Mouse (Mus musculus) bone marrow macrophage, adult 2 months (primary cell): ENCODE results near the gene Itih4. TPM values are rescaled to one million over a fixed set of nuclear protein-coding genes. Genes with fewer than 3 reads are reported as not detected.

ENCODE experiments used
- H3K27ac ChIP-seq: 2 replicates; pipeline ENCODE4 v1.5.1; 2012; ENCODE audit warnings: low read depth, low read length; ENCODE audit not compliant: insufficient read depth
- H3K4me1 ChIP-seq: 2 replicates; pipeline ENCODE4 v1.6.1; 2012; ENCODE audit warnings: low read length; ENCODE audit not compliant: control insufficient read depth, insufficient read depth
- H3K4me3 ChIP-seq: 2 replicates; pipeline ENCODE4 v1.5.1; 2012; ENCODE audit warnings: mild to moderate bottlenecking, low read length, moderate library complexity; ENCODE audit not compliant: insufficient read depth
- CTCF ChIP-seq: IDR thresholded peaks from 2 replicates; pipeline ENCODE4 v1.5.1; 2012; ENCODE audit warnings: low read depth, mild to moderate bottlenecking, low read length, moderate library complexity
- POLR2A ChIP-seq: IDR thresholded peaks from 2 replicates; pipeline ENCODE4 v1.6.1; 2012; ENCODE audit warnings: mild to moderate bottlenecking, low read depth, low read length, borderline replicate concordance
- polyA plus RNA-seq: library from polyadenylated mRNA; stranded (reverse); fragments of >200 nt; gene quantifications from 2 replicates; pipeline ENCODE4 v1.2.4, GENCODE M21; 2012; ENCODE audit not compliant: missing spikeins, insufficient read depth, insufficient read length

Gene Itih4
- polyA plus RNA-seq, 1 experiment: not detected

DNA sequence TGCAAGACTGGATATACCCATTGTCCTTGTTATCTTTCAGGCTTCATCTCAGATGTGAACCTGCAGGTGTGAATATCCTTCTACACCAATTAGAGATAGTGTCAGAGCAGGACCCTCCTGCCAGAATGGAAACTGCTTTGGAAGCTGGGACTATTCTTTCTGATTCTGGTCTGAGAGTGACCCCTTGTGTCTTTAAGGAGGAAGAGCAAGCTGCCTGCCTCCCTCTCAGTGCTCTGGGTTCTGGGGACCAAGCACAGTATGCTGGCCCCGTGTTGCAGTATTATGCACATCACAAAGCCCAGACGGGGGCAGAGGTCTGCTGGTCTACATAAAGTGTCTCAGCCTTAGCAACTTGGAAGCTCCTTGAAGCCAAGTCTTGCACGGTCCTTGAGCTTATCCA lies 21.0 kb upstream of the Itih4 start:
- Histone ChIP-seq H3K4me1 (no peaks in the 10 kb centered on the region), H3K4me3 (no peak overlapping the region), H3K27ac (no peak overlapping the region)
- TF ChIP-seq POLR2A (no peak), CTCF (no peak)

GRCm38 (mm10) chr14:30867042-30867441 lies 19.2 kb upstream of the Itih4 start:
- no peaks in the 10 kb centered on the region for H3K4me1 ChIP-seq
- no peak overlapping the region for H3K27ac ChIP-seq
- TF ChIP-seq CTCF (peak; percentile 80), POLR2A (no peak)
- H3K4me3 ChIP-seq: no peak overlapping the region

DNA sequence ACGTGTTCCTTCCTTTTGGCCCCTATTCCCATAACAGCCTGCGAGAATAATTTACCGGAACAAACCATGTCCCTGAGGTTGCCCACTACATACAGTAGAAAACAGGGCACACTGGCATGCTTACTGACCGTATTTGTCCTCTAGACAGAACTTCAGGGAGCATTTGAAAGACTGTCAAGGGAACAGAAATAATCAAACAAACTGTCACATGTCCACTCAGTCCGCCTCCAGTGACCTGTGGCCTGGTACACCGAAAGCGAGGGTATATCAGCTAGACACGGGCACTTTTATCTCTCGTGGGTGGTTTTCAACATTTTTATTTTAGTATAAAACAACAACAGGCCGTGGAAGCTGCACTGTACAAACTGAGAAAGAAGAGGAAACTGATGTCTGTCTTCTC lies 17.4 kb upstream of the Itih4 start:
- Histone ChIP-seq H3K4me1 (no peaks in the 10 kb centered on the region), H3K27ac (no peak overlapping the region), H3K4me3 (no peak overlapping the region)
- TF ChIP-seq POLR2A (no peak), CTCF (no peak)

GRCm38 (mm10) chr14:30869391-30869801 lies 16.9 kb upstream of the Itih4 start:
- Histone ChIP-seq H3K4me1 (no peaks in the 10 kb centered on the region), H3K4me3 (no peak overlapping the region), H3K27ac (no peak overlapping the region)
- TF ChIP-seq POLR2A (no peak), CTCF (no peak)

GRCm38 (mm10) chr14:30870206-30871147 lies 15.8 kb upstream of the Itih4 start:
- H3K27ac ChIP-seq: no peak overlapping the region
- no peak overlapping the region for H3K4me3 ChIP-seq
- TF ChIP-seq POLR2A (no peak), CTCF (no peak)
- peaks cover 5% of the 10 kb centered on the region for H3K4me1 ChIP-seq

DNA sequence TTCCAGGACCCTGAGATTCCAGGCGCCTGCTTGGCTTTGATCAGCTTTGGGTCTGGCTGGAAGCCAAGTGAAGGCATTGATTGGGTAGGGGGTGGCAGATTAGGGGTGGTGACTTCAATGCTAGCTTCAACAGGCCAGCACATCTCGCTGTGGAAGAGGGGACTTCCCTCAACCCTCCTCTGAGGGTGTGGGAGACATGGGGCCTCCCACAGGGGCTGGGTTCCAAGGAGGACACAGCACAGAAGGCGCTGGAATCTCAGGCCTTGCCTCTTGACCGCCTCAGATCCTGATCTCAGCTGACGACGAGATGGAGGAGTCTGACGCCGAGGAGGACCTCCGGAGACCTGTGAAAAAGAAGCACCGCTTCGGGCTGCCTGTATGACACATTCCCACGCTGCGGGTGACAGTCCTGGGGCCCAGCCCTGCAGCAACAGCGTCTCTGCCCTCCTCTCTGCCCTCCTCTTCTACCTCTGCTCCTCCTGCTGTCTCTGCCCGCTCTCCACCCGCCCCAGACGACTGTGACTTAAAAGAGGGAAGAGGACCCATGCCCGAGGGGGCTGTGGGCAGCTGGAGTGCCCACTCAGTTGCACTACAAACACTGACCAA lies 12.1 kb upstream of the Itih4 start:
- peaks cover 22% of the 10 kb centered on the region for H3K4me1 ChIP-seq

DNA sequence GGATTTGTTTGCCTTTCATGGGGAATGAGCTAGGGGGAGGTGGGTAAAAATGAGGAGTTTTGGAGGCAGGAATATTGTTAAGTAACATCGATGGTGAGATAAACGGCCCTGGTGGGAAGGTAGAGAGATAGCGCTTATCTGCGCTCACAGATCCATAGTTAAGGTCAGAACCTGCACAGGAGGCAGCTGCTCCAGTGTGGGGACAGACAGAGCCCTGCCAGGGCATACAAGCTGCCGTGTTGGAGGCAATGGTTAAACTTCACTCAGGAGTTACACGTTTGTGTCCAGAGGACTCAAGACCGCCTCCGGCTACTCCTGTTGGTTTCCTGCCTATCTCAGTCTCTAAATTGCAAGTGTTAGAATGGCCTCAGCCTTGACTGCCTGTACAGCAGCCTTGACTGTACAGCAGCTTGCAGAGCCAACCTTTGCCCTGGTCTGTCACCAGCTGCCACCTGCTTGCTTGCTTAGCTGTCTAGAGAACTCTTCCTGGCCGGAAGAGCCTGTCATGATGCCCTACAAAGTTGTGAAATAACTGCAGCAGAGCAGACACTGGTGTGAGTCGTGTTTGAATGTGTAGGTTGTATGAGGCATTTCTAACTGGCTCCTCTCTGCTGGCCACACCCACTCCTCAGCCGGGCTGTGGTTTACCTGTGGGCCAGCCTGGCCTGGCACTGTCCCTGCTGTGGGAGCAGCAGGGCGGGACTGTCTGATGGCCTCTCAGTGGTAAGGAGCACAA lies 11.0 kb upstream of the Itih4 start:
- Histone ChIP-seq H3K4me3 (no peak overlapping the region), H3K4me1 (peaks cover 22% of the 10 kb centered on the region), H3K27ac (peak overlapping the region; percentile 5)
- TF ChIP-seq POLR2A: no peak
- TF ChIP-seq CTCF: no peak

More for the DNA sequence above, 12.1 kb upstream of the Itih4 start:
- no peak overlapping the region for H3K27ac ChIP-seq
- H3K4me3 ChIP-seq: no peak overlapping the region
- TF ChIP-seq CTCF (no peak), POLR2A (no peak)

DNA sequence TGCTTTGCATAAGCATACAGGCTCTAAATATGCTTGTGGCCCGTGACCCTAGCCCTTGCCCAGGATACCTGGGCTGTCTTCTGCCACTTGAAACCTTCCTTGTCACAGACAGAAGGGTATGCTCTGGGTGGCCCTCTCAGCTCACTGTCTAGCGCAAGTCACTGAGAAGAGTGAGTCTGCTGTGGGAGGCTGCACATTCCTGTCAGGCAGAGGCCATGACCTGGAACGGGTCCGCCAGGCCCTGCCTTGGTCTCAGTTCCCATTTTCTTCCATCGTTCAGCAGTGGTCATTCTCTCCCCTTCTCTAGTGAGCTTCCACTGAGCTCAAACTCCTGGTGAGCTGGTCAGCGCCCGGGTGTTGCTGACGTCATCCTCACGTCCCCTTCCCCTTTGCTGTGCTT lies 10.3 kb upstream of the Itih4 start:
- peak overlapping the region; percentile 10 for H3K27ac ChIP-seq
- TF ChIP-seq POLR2A (no peak), CTCF (no peak)
- H3K4me1 ChIP-seq: peaks cover 22% of the 10 kb centered on the region
- no peak overlapping the region for H3K4me3 ChIP-seq

GRCm38 (mm10) chr14:30876451-30876850 lies 9.8 kb upstream of the Itih4 start:
- Histone ChIP-seq H3K4me3 (no peak overlapping the region), H3K27ac (peak overlapping the region; percentile 10; the same call in 1 of the 2 replicates), H3K4me1 (peaks cover 22% of the 10 kb centered on the region)
- no peak for TF ChIP-seq CTCF
- TF ChIP-seq POLR2A: no peak

DNA sequence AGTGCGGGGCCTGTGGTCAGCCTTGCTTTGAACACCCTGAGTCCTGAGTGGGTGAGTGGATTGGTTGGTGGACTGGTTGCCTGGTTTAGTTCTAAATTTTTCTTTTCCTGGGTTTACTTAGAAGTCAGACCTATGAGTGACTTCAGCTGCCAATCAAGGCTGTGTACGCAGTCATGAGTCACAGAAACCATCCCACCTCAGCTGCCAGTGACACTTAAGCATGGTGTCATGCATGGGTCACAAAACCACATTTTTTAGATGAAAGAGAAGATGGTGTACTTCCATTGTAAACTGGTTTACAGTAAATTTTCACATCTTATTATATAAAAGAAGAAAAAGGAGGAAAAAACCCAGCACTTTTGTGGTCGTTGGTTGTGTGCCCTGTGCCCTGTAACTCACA lies 8.4 kb upstream of the Itih4 start:
- no peak overlapping the region for H3K27ac ChIP-seq
- peaks cover 22% of the 10 kb centered on the region for H3K4me1 ChIP-seq
- H3K4me3 ChIP-seq: no peak overlapping the region
- TF ChIP-seq POLR2A: no peak
- TF ChIP-seq CTCF: no peak
